Mouse (Mus musculus): ENCODE measurements around the gene Lfng. TPM values are rescaled to one million over a fixed set of nuclear protein-coding genes. Genes with fewer than 3 reads are reported as not detected.

Lfng gene
- total and polyA plus RNA-seq, 2 experiments = 5.5 to 9.5 TPM

DNA sequence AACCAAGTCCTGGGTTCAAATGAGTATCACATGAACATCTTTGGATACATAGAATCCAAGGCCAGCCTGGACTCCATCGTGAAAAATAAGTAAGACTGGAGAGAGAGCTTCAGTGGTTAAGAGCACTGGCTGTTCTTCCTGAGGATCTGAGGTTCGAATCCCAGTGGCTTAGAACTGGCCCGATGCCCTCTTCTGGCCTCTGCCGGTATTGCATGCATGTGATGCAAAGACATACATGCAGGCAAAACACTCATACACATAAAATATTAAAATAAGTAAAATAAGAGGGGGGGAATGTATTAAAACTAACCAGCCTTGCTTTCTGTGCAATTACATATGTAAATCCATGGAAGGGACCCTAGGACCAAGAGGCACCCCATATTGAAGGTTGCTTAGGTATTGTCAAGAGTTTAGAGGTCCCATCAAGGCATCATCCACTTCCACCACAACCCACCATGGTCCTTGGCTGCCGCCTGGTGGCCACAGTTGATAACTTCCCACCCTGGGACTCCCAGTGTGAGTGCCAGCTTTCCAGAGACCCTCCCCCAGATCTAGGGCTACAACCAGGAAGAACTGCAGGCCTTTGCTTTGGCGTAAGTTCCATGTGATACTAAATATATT lies 12.1 kb downstream of the Lfng start:
- peak; percentile 16 for DNase-seq (ENCODE audit: extremely low read depth, low read depth, low spot score)
- Histone ChIP-seq H3K27me3 (ENCODE audit: control insufficient read depth, insufficient read depth, low read length) (no peaks in the 10 kb centered on the region), H3K27ac (replicated peaks; ENCODE audit: insufficient read depth, low read depth, low read length) (no peak overlapping the region), H3K79me2 (ENCODE audit: control insufficient read depth, insufficient read depth, low read length) (no peaks in the 10 kb centered on the region), H3K4me3 (ENCODE audit: insufficient read depth, low read depth, low read length) (no peak overlapping the region), H3K4me1 (ENCODE audit: control insufficient read depth, insufficient read depth, low read length) (no peaks in the 10 kb centered on the region; the same call in 1 of the 2 replicates), H3K36me3 (ENCODE audit: control insufficient read depth, insufficient read depth, low read length) (no peaks in the 10 kb centered on the region), H3K9ac (ENCODE audit: low read depth, low read length) (no peak overlapping the region)
- TF ChIP-seq CTCF (IDR thresholded peaks at IDR 0.05; ENCODE audit: low read depth, low read length) (peak; percentile 90), POLR2A (IDR thresholded peaks at IDR 0.05; ENCODE audit: extremely low read depth, insufficient read depth, low read length) (no peak)
- 20% methylated on average over 6 of the region's 6 CpGs for WGBS

DNA sequence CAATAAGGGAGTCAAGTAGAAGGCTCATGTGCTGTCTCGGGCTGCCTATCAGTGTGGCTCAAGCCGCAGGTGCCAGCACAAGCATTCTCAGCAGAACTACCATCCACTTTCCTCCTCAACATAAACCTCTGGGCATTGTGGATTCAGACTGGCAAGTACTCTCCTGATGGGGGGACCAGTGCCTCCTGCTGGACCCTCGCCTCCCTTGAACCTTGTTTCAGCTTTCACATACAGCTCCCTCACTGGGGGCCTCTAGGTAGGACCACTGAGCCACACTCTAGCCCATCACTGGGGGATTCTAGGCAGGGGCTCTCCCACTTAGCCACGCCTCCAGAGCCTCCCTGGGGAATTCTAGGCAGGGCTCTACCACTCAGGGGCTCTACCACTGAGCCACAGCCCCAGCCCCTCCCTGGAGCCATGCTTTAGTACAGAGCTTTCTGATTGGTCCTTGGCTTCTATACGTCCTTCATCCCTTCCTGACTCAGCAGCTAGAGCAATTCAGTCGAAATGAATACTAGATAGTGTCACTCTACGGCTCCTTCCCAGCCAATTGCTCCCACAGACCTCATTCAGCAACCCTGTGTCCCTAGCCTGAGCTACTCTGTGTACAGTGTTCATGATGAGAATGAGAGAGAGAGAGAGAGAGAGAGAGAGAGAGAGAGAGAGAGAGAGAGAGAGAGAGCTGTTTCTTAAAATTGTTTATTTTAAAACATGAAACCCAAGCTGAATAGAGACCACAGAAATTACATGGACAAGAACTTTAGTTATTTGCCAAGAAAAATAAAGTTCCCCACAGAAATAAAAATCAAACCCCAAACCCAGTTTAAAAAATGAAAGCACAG lies 13.0 kb downstream of the Lfng start:
- H3K27me3 ChIP-seq (ENCODE audit: control insufficient read depth, insufficient read depth, low read length) = no peaks in the 10 kb centered on the region
- no peaks in the 10 kb centered on the region for H3K79me2 ChIP-seq (ENCODE audit: control insufficient read depth, insufficient read depth, low read length)
- no peaks in the 10 kb centered on the region for H3K36me3 ChIP-seq (ENCODE audit: control insufficient read depth, insufficient read depth, low read length)
- 58% methylated on average over 7 of the region's 7 CpGs for WGBS
- no peak overlapping the region for H3K4me3 ChIP-seq (ENCODE audit: insufficient read depth, low read depth, low read length)
- no peak overlapping the region for H3K9ac ChIP-seq (ENCODE audit: low read depth, low read length)
- H3K27ac ChIP-seq (replicated peaks; ENCODE audit: insufficient read depth, low read depth, low read length) = no peak overlapping the region
- no peak for DNase-seq (ENCODE audit: extremely low read depth, low read depth, low spot score)
- no peak for TF ChIP-seq CTCF (IDR thresholded peaks at IDR 0.05; ENCODE audit: low read depth, low read length)
- no peak for TF ChIP-seq POLR2A (IDR thresholded peaks at IDR 0.05; ENCODE audit: extremely low read depth, insufficient read depth, low read length)
- no peaks in the 10 kb centered on the region; the same call in 1 of the 2 replicates for H3K4me1 ChIP-seq (ENCODE audit: control insufficient read depth, insufficient read depth, low read length)

DNA sequence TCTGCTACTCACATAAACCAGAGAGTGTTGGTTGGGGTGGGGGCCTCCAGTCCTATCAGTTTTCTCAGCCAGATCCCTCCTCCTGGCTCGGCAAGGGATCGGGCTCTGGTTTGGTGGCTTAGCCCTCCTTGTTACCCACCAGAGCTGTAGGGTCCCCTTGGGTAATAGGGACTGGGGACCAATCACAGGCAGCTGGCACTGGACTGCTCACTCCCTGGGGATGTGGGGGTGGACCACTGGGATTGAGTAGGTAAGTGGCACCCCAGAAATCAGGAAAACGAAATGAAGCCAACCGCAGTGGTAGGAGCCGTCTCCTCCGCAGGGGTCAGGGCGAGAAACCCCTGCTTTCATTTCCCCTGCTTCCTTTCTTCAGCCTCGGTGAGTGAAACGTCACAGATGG lies 14.0 kb downstream of the Lfng start:
- TF ChIP-seq CTCF (IDR thresholded peaks at IDR 0.05; ENCODE audit: low read depth, low read length) = no peak
- Histone ChIP-seq H3K27ac (replicated peaks; ENCODE audit: insufficient read depth, low read depth, low read length) (no peak overlapping the region), H3K79me2 (ENCODE audit: control insufficient read depth, insufficient read depth, low read length) (no peaks in the 10 kb centered on the region), H3K27me3 (ENCODE audit: control insufficient read depth, insufficient read depth, low read length) (no peaks in the 10 kb centered on the region), H3K9ac (ENCODE audit: low read depth, low read length) (no peak overlapping the region), H3K4me3 (ENCODE audit: insufficient read depth, low read depth, low read length) (no peak overlapping the region), H3K36me3 (ENCODE audit: control insufficient read depth, insufficient read depth, low read length) (no peaks in the 10 kb centered on the region), H3K4me1 (ENCODE audit: control insufficient read depth, insufficient read depth, low read length) (no peaks in the 10 kb centered on the region; the same call in 1 of the 2 replicates)
- WGBS = 83% methylated on average over 9 of the region's 9 CpGs
- DNase-seq (ENCODE audit: extremely low read depth, low read depth, low spot score) = no peak

DNA sequence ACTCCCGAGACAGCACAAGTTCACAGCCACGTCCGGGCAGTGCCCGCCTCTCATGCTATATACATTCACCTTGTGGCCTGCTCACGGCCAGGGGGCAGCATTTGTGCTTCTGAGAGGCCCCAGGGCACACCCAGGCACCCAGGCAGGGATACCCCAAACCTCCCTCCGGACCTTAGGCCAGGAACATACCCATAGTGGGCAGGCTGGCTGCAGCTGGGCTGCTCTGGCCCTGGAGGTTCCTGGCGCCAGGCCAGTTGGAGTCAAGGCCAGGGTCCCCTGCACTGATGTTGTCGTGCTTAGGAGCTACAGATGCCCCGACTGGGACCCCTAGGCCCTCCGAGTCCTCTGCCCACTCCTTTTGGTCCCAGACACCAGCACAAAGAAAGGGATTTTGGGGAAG lies 14.4 kb downstream of the Lfng start:
- H3K27ac ChIP-seq (replicated peaks; ENCODE audit: insufficient read depth, low read depth, low read length) = no peak overlapping the region
- no peak overlapping the region for H3K4me3 ChIP-seq (ENCODE audit: insufficient read depth, low read depth, low read length)
- TF ChIP-seq POLR2A (IDR thresholded peaks at IDR 0.05; ENCODE audit: extremely low read depth, insufficient read depth, low read length) (no peak), CTCF (IDR thresholded peaks at IDR 0.05; ENCODE audit: low read depth, low read length) (no peak)
- DNase-seq (ENCODE audit: extremely low read depth, low read depth, low spot score) = no peak
- WGBS = 67% methylated on average over 10 of the region's 10 CpGs
- no peaks in the 10 kb centered on the region for H3K36me3 ChIP-seq (ENCODE audit: control insufficient read depth, insufficient read depth, low read length)
- no peak overlapping the region for H3K9ac ChIP-seq (ENCODE audit: low read depth, low read length)
- H3K27me3 ChIP-seq (ENCODE audit: control insufficient read depth, insufficient read depth, low read length) = no peaks in the 10 kb centered on the region
- H3K4me1 ChIP-seq (ENCODE audit: control insufficient read depth, insufficient read depth, low read length) = no peaks in the 10 kb centered on the region; the same call in 1 of the 2 replicates
- no peaks in the 10 kb centered on the region for H3K79me2 ChIP-seq (ENCODE audit: control insufficient read depth, insufficient read depth, low read length)

DNA sequence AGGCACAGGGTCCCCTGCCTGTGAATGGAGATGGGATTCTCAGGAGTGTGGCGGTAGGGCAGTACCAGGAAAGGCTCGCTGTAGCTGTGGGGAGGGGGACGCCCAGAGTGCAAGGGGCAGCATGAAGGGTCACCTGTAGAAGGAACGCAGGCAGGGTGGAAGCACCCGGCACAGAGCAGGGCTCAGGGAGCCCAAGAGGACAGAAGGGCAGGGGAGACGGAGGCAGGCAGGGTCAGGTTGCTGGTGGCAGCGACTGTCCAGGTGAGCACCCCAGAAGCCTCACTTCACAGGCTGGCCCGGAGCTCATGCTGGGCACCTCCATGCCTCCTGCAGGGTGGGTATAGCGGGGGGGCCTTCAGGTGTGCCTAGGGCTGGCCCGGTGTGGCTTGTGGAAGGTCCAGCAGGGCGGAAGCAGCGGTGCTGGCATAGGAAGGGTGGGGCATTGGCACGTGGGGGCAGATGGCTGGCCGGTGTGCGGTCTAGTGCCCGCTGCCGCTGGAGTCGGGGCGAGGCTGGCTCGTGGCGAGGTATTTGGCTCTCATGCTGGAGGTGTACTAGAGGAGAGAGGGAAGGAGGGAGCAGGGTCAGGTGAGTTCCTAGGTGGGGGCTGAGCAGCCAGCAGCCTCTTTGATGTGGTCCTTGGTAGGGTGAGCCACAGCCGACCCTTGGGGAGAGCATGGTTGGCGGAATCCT lies 16.0 kb downstream of the Lfng start:
- Histone ChIP-seq H3K4me1 (ENCODE audit: control insufficient read depth, insufficient read depth, low read length) (no peaks in the 10 kb centered on the region), H3K9ac (ENCODE audit: low read depth, low read length) (no peak overlapping the region), H3K4me3 (ENCODE audit: insufficient read depth, low read depth, low read length) (no peak overlapping the region), H3K36me3 (ENCODE audit: control insufficient read depth, insufficient read depth, low read length) (no peaks in the 10 kb centered on the region), H3K27me3 (ENCODE audit: control insufficient read depth, insufficient read depth, low read length) (no peaks in the 10 kb centered on the region), H3K79me2 (ENCODE audit: control insufficient read depth, insufficient read depth, low read length) (no peaks in the 10 kb centered on the region), H3K27ac (replicated peaks; ENCODE audit: insufficient read depth, low read depth, low read length) (no peak overlapping the region)
- 95% methylated on average over 23 of the region's 23 CpGs for WGBS
- no peak for TF ChIP-seq POLR2A (IDR thresholded peaks at IDR 0.05; ENCODE audit: extremely low read depth, insufficient read depth, low read length)
- no peak for TF ChIP-seq CTCF (IDR thresholded peaks at IDR 0.05; ENCODE audit: low read depth, low read length)
- DNase-seq (ENCODE audit: extremely low read depth, low read depth, low spot score) = no peak
